Mouse (Mus musculus): Measurements from ENCODE around the gene Abca12.

The Abca12 gene

GRCm38 (mm10) chr1:71414810-71415209 is at the start of gene Abca12:
Abca12 (minus strand) TSS chr1:71414910.
- DNase-seq, result no peak

- DNase-seq, result no peak
These were observed 43.3 kb upstream of the Abca12 start for GRCm38 (mm10) chr1:71457961-71458360.

GRCm38 (mm10) chr1:71447424-71447823 is 32.7 kb upstream of the Abca12 start:
- DNase-seq, result no peak

GRCm38 (mm10) chr1:71421741-71422333 is 7.1 kb upstream of the Abca12 start:
- peak in 1 of 2 experiments; percentile 28 for DNase-seq

GRCm38 (mm10) chr1:71418467-71418866 is 3.8 kb upstream of the Abca12 start:
- DNase-seq, result no peak

- no peak for DNase-seq
These were observed 3.2 kb upstream of the Abca12 start for GRCm38 (mm10) chr1:71417951-71418350.

GRCm38 (mm10) chr1:71414084-71414483 is 626 bp downstream of the Abca12 start:
- DNase-seq, result no peak

- no peak for DNase-seq
These were observed 1.6 kb downstream of the Abca12 start for GRCm38 (mm10) chr1:71413114-71413513.

GRCm38 (mm10) chr1:71407711-71408110 is 7.0 kb downstream of the Abca12 start:
- DNase-seq, result no peak

- DNase-seq, result peak in 1 of 2 experiments; percentile 5
These were observed 17.1 kb downstream of the Abca12 start for GRCm38 (mm10) chr1:71397635-71398034.

GRCm38 (mm10) chr1:71396105-71396504 is 18.6 kb downstream of the Abca12 start:
- no peak for DNase-seq

- DNase-seq, result no peak
These were observed 20.5 kb downstream of the Abca12 start for GRCm38 (mm10) chr1:71394177-71394576.

GRCm38 (mm10) chr1:71393489-71393888 is 21.2 kb downstream of the Abca12 start:
- no peak for DNase-seq

- DNase-seq, result no peak
These were observed 22.2 kb downstream of the Abca12 start for GRCm38 (mm10) chr1:71392463-71392862.

- DNase-seq, result no peak
These were observed 28.1 kb downstream of the Abca12 start for GRCm38 (mm10) chr1:71386593-71386992.

GRCm38 (mm10) chr1:71384098-71384497 is 30.6 kb downstream of the Abca12 start:
- no peak for DNase-seq

GRCm38 (mm10) chr1:71373090-71373489 is 41.6 kb downstream of the Abca12 start:
- DNase-seq, result no peak

- DNase-seq, result no peak
These were observed 44.4 kb downstream of the Abca12 start for GRCm38 (mm10) chr1:71370266-71370665.

GRCm38 (mm10) chr1:71367770-71368169 is 46.9 kb downstream of the Abca12 start:
- no peak for DNase-seq

GRCm38 (mm10) chr1:71342861-71343554 is 71.7 kb downstream of the Abca12 start:
- DNase-seq, result no peak

- no peak for DNase-seq
These were observed 72.5 kb downstream of the Abca12 start for GRCm38 (mm10) chr1:71342261-71342594.

GRCm38 (mm10) chr1:71341370-71342260 is 73.1 kb downstream of the Abca12 start:
- DNase-seq, result no peak

- DNase-seq, result no peak
These were observed 76.0 kb downstream of the Abca12 start for GRCm38 (mm10) chr1:71338548-71339340.
